Mouse (Mus musculus) skeletal muscle tissue, adult 2 months (tissue): ENCODE measurements around the gene Nme2.
"Not testable (repeated sequence)": the region's sequence is repeated elsewhere in the genome, so short reads cannot be mapped to it uniquely, and the experiment has no call there.

Experiments
- DNase-seq: peaks from one replicate; pipeline ENCODE4 v3.0.0-alpha.2; 2012; ENCODE audit warnings: low read depth, low spot score

Nme2 gene

DNA sequence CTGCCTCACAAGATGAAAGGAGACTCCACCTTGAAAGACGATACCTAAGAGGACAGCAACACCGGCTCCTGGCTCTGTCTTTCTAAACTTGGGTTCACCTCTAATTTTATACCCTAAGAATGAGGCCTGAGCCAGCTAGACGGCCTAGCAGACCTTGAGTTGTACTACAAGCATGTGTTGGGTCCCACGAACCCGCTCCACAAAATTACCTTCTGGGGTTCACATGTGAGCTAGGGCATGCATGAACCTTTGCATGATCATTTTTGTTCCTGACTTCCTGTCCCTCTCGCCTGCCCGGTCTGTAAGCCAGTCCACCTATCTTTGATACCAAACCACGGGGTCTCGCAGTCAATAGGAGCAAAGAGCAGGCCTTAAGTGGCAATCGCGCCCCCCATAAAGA is 11.3 kb upstream of the Nme2 start:
- DNase-seq = no peak

DNA sequence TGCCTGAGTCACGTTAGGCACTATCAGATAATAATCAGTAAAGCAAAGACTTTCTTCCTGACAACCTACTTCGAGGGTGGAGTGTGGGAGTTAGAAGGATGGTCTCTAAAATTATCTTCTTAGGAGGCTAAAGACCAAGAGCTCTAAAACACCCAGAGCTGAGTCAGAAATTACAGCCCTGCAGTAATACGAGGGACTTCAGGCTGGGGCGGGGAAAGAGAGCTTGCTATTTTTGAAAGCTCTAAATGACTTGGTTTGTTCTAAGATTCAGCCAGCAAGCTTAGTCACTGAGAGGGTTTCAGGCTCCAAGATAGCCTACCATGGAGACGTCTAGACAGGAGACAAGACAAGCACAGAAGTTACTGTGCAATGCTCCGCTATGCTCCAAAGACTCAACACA is 9.3 kb upstream of the Nme2 start:
- DNase-seq = no peak

DNA sequence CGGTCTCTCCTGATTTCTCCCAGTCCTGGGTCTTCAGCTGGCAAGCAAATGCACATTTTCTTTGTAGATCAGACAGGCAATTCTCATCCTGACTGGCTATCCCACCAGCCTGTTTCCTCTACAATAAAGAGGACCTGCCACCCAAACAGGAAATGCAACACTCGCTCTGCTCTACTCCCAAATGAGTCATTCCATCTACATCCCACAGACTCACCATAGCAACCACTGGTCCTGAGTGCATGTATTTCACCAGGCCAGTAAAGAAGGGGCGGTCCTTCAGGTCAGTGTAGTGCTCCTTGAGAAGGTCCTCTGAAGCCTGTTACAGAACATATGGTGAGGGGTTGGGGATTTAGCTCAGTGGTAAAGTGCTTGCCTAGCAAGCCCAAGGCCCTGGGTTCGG is 7.0 kb upstream of the Nme2 start:
- DNase-seq = no peak

DNA sequence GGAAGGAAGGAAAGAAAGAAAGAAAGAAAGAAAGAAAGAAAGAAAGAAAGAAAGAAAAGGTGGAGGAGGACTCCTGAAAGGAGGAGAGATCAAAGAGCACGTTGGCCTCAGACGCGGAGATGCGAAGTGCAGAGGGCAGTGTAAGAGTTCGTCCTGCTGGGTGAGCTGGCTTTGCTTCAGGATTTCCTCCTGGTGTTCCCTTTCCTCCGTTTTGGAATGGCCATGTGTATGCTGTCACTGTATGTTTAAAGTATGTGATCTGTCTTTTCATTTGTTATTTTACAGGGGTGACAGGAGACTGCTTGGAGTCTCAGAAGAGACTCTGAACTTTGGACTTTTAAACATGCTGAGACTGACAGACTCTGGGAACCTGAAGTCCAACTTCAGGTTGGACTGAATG is 5.4 kb upstream of the Nme2 start:
- no peak for DNase-seq

DNA sequence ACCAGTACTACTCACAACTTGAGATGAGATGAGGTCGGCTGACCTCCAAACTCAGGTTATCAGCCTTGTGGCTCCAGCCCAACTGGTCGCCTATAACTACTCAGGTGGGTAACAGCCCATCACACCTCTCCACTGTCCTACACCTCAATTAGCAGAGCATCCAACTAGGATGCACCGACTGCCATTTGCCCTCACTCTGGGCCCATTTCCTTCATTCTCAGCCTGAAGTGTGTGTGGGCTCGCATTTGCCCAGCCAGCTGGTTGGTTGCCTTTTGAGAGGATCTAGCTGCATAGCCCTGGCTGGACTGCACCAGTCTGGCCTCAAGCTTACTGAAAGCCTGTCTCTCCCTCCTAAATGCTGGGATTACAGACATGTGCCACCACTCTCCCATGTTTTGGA is 1.7 kb upstream of the Nme2 start:
- DNase-seq = no peak

DNA sequence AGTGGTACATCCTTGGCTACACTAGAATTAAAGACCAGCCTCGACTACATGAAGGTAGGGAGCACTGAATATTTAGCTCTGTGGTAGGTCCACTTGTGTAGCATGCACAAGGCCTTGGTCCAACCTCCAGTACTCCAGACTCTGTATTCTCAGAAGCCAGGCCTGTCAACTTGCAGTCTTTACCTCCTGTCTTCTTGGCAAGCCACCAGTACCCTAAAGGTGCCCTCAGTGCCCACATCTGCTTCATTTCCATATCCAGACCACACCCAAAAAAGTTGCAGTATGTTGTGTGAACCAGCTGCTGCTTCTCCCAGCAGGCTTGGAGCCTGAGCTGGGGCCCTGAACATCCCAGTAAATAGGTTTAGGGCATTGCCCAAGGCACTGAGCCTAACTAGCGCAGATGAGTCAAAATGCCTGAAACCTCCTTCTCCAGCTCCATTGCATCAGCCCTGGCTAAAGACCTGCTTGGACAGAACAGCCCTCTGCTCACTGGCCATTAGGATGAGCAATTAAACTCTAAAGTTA is 1.0 kb upstream of the Nme2 start:
- DNase-seq = no peak

DNA sequence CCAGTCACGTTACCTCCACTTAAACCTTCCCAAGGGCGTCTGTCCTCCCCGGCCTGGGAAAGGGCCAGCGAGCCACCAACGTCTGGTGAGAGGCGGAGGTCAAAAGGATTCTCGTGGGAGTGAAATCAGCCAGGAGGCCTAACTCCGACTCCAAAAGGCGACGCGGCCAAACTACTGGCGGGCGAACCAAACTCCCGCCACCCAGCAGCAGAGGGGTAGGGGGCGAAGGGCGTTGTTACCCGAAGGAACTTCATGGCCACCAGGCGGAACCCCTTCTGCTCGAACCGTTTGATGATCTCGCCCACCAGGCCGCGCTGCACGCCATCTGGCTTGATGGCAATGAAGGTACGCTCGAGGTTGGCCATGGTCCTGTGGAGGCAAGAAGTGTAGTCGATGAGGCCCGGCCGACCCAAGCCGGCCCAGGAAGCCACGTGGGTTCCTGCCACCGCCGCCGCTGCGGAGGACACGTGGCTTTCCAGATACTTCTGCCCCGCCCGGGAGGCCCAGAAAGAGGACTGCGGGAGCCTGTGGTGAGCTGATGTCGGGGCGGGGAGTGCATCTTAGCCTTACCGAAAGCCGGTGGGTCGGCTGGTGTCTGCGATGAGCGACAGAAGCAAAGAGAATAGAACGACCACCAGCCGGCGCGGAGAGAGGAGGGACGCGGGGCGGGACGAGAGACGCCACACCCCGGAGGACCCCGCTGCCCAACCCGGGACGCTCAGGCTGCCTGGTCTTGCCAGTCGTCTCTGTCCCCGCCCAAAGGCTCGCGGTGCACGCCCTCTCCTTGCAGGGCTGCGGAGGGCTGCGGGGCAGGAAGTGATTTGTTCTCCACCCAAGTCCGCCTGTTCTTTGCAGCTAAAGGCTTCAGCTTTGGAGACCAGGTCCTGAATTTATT is 556 bp downstream of the Nme2 start:
- peak; percentile 89 for DNase-seq

DNA sequence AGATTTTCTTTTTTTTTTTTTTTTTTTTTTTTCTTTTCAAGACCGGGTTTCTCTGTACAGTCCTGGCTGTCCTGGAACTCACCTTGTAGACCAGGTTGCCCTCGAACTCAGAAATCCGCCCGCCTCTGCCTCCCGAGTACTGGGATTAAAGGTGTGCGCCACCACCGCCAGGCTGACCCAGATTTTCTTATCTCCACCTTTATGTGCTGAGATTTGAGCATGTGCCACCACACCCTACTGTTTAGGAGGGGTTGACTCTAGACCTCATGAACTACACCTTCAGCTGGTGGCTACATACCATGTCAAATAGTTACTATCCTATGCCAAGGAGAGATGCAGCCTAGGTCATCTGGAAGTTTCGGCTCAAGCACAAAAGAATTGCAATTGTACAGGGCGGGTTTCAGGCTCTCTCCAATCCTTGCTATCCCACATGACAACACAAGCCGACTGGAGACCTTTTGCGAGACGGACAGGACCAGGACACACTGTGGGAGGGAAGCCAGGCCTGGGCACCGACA is 1.3 kb downstream of the Nme2 start:
- peak; percentile 85 for DNase-seq

DNA sequence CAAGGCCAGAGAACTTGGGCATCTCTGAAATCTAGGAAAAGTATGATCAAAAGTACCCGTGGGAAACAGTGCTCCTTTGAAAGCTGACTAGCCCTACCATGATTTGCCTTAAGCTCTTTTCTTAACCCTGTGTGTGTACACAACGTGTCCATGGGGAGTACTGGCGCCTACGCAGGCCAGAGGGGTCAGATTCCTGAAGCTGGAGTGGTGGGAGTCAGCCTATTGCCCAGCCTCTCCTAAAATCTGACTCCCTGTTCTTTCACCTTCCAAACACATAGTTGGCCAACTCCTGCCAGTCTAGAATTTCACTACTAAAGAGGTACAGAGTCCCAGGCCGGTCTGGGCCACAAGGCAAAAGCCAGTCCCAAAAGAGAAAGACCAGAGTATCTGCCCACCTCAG is 3.7 kb downstream of the Nme2 start:
- DNase-seq = no peak

DNA sequence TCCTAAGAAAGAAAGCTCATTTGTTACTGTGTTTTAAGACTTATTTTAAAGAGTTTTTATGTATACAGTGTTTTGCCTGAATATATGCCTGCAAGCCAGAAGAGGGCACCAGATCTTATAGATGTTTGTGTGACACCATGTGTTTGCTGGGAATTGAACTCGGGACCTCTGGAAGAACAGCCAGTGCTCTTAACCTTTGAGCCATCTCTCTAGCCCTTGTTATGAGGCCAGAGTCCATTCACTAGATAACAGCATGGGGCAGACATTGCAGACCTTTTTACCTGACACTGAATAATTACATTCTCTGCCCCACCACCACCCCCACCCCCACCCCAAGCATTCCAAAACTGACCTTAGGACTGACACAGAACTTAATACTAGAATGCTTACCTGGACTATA is 6.0 kb downstream of the Nme2 start:
- DNase-seq = no peak

DNA sequence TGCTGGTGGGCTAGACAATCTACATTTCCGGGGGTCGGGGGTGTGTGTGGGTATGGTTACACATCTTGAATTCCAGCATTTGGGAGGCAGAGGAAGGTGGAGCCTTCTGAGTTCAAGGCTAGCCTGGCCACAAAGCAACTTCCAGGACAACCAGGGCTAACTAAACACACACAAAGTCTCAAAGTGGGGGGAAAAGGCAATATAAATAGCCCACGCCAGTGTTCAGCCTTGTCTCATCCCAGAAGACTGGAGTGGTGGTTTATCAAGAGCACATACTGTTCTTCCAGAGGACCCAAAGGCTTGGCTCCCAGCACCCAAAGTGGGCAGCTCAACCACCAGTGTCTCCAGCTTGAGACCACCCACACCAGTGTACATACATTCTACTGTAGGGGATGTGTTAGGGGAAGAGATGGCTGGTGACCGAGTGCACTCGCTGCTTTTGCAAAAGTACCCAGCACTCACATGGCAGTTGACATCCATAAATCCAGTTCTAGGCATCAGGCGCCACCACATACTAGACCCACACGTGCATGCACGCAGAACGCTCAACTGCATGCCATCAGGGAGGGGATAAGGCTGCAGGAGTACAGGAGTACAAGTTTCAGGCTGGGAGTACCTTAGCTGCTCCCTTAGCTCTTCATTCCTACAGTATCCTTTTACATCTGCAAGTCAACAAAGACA is 7.0 kb downstream of the Nme2 start:
- DNase-seq = no peak

DNA sequence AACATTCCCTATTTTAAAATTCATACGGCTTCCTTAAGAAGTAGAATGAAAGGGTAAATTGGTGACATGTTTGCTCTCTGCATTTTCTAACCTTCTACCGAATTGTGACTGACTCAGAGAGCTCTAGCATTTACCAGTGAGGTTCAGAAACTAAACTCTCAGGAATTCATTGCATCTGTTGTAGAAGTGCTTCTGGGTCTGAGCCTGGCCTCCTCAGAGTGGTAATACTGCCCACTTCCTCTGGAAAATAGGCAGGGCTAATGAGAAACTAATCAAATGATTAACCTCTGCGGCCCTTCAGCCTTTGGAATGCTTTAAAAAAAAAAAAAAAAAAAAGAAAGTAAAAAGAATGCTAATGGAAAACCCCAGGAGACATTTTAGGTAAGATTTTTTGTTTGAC is 11.1 kb downstream of the Nme2 start:
- no peak for DNase-seq

DNA sequence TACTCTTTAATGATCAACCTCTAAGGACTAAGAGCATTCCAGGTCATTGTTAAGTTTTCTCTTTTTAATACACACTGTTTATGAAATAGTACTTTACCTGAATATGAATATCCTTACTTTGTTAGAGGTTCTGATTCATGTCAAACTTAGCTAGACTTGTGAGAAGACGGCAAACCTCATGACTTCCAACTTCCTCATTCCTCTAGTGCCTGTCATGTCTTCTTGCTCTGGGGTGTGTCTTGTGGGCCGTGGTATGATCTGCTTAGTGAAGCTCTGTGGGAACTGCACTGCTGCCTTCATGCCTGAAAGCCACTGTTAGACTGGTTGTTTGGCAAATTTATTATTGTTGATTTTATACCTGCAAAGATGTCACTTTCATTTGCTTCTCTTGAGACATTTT is 15.2 kb downstream of the Nme2 start:
- no peak for DNase-seq

DNA sequence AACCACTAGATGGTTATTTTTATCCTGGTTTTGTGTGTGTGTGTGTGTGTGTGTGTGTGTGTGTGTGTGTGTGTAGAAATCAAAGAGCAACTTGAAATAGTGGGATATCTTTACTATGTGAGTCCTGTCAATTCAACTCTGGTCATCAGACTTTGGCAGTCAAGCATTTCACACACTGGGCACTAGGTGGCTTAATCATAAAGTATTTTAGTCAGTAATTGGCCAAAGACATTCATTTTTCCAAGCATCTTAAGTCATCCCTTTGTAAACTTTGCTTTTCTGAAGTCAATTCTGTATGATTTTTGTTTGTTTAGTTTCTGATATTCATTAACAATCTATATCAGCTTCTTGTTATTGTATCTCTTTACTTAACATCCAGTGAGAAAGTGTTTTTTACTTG is 27.0 kb downstream of the Nme2 start:
- DNase-seq = no peak

DNA sequence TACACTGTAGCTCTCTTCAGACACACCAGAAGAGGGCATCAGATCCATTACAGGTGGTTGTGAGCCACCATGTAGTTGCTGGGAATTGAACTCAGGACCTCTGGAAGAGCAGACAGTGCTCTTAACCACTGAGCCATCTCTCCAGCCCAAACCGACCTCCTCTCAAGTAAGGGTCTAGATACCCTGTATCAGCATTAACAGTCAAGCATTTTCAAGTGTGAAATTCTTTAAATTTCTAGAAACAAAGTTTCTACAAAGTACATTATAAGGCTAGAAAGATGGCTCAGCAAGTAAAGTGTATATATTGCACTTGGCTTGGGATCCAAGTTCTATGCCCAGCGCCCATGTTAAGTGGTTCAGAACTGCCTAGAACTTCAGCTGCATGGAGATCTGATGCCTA is 41.0 kb downstream of the Nme2 start:
- DNase-seq = not testable (repeated sequence)

DNA sequence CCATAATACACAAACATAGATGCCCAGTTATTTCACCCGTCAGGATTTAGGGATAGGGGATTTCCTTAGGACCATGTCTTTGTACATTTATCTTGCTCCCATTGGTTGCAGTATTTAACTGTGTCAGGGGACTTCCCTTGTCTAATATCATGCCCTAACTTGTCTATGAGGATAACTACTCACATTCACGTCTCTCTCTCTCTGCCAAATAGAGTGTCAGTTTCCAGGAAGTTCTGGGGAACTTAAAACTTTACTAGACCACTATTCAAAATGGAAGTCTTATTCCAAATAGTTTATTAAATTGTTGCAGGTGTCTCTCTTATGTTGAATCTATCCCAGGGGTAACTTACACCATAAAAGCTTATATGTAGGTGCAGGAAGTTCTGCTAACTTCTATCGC is 44.5 kb downstream of the Nme2 start:
- no peak for DNase-seq

DNA sequence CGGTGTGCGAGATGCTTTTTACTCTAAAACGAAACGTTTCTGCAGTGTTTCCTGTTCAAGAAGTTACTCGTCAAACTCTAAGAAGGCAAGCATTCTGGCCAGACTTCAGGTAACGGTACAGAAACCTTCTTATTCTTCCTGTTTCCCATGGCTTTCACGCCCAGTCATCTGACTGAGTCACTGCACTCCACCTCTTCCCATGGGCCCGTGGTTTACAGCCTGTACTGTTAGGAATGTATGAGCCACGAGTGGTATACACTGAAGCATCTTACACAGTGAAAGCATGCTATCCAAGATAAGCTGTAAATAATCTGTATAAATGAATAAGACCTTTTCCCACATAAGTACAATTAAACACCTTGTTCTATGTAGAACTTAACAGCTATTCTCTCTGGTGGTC is 47.2 kb downstream of the Nme2 start:
- DNase-seq = no peak

DNA sequence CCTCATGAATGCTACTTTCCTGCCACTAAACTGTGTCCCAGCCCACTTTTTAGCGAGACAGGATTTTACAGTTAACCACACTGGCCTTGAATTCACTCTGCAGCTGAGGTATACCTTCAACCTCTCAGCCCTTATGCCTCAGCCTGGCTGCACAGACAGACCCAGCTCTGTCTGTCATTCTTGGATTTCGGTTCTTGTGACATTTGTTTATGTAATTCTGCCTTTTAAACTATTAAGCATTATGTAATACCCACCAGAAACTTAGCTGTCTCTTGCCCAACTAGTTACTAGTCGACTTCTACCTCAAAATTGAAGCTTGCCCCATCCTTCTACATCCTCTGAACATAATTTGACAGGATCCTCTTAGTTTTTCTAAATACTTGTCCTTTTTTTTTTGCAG is 48.2 kb downstream of the Nme2 start:
- no peak for DNase-seq

DNA sequence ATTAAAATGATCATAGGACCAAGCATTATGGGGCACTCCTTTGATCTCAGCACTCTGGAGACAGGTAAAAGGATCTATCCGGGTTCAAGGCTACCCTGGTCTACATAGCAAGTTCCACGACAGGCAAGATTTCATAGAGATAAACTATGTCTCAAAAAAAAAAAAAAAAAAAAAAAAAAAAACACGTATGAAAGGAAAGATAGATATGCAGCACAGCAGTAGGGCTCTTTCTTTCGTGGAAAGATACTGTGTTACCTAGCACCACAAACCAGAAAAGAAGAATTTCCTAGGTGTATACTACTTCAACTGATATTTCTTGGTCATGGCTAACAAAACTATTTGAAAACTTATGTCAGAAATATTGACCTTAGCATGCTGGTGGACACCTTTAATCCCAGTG is 49.2 kb downstream of the Nme2 start:
- no peak for DNase-seq
